Mouse (Mus musculus): ENCODE results near the gene Fxyd1. TPM values are rescaled to one million over a fixed set of nuclear protein-coding genes. Genes with fewer than 3 reads are reported as not detected.

Fxyd1 gene
- polyA plus RNA-seq, 1 experiment, result 330 TPM

DNA sequence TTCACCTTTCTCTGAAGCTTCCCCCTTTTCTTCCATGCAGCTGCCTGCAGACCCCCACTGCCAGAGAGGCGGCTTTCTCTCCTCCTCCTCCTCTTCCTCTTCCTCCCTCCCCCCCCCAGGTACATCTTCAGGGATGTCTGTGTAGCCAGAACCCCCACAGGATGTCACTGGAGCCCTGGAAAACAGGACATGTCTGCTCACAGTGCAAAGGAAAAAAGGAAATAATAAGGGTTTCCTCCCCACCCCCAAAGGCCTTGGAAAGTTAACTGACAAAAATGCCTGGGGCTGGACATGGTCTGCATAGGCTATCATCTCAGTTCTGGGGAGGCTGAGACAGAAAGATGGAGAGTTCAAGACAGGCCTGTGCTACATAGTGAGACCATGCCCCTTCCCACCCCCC is 24.1 kb upstream of the Fxyd1 start:
- no peak overlapping the region for H3K4me3 ChIP-seq (replicated peaks; ENCODE audit: extremely low read depth, low read depth, low read length)
- no peak for DNase-seq
- peaks cover 2% of the 10 kb centered on the region; the same call in 1 of the 2 replicates for H3K4me1 ChIP-seq (ENCODE audit: control insufficient read depth, insufficient read depth, low read length)
- no peak for TF ChIP-seq CTCF (IDR thresholded peaks at IDR 0.05; ENCODE audit: insufficient read depth, low read length)
- no peak for TF ChIP-seq POLR2A (IDR thresholded peaks at IDR 0.05; ENCODE audit: borderline replicate concordance, extremely low read depth, low read depth, low read length)
- 35% methylated on average over 1 of the region's 1 CpGs for WGBS

- 71% methylated on average over 3 of the region's 3 CpGs for WGBS
- DNase-seq, result no peak
- Histone ChIP-seq H3K4me1 (ENCODE audit: control insufficient read depth, insufficient read depth, low read length) (peaks cover 2% of the 10 kb centered on the region; the same call in 1 of the 2 replicates), H3K4me3 (replicated peaks; ENCODE audit: extremely low read depth, low read depth, low read length) (no peak overlapping the region)
- no peak for TF ChIP-seq POLR2A (IDR thresholded peaks at IDR 0.05; ENCODE audit: borderline replicate concordance, extremely low read depth, low read depth, low read length)
- TF ChIP-seq CTCF (IDR thresholded peaks at IDR 0.05; ENCODE audit: insufficient read depth, low read length), result no peak
Measured at GRCm38 (mm10) chr7:31080611-31081010, 23.6 kb upstream of the Fxyd1 start.

- Histone ChIP-seq H3K4me1 (ENCODE audit: control insufficient read depth, insufficient read depth, low read length) (no peaks in the 10 kb centered on the region), H3K4me3 (replicated peaks; ENCODE audit: extremely low read depth, low read depth, low read length) (no peak overlapping the region)
- no peak for TF ChIP-seq CTCF (IDR thresholded peaks at IDR 0.05; ENCODE audit: insufficient read depth, low read length)
- TF ChIP-seq POLR2A (IDR thresholded peaks at IDR 0.05; ENCODE audit: borderline replicate concordance, extremely low read depth, low read depth, low read length), result no peak
- 84% methylated on average over 8 of the region's 8 CpGs for WGBS
- no peak for DNase-seq
Measured at GRCm38 (mm10) chr7:31079670-31080069, 22.7 kb upstream of the Fxyd1 start.

GRCm38 (mm10) chr7:31077885-31078445 is 21.0 kb upstream of the Fxyd1 start:
- 32% methylated on average over 5 of the region's 5 CpGs for WGBS
- DNase-seq, result no peak
- no peak overlapping the region for H3K4me3 ChIP-seq (replicated peaks; ENCODE audit: extremely low read depth, low read depth, low read length)
- TF ChIP-seq POLR2A (IDR thresholded peaks at IDR 0.05; ENCODE audit: borderline replicate concordance, extremely low read depth, low read depth, low read length) (no peak), CTCF (IDR thresholded peaks at IDR 0.05; ENCODE audit: insufficient read depth, low read length) (peak; percentile 25; the same call in 1 of the 2 replicates)
- H3K4me1 ChIP-seq (ENCODE audit: control insufficient read depth, insufficient read depth, low read length), result no peaks in the 10 kb centered on the region

DNA sequence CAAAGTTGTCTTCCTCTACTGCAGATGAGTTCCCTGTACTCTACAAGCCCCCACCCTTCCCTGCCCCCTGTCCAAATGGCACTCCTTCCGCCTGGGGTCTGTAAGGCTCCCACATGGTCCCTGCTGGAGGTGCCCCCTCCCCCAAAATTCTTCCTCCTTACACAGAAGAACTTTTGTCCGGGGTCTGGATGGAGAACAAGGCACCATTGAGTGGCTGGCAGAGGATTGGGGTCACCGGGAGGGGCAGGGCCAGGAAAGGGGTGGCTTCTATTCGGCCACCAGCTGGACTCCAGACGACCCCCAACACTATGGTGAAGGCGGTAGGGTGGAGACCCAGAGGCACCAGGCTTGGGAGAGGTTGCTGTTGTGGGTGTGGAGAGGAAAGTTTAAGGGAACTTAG is 20.5 kb upstream of the Fxyd1 start:
- no peak for TF ChIP-seq POLR2A (IDR thresholded peaks at IDR 0.05; ENCODE audit: borderline replicate concordance, extremely low read depth, low read depth, low read length)
- no peak for TF ChIP-seq CTCF (IDR thresholded peaks at IDR 0.05; ENCODE audit: insufficient read depth, low read length)
- no peak for DNase-seq
- Histone ChIP-seq H3K4me3 (replicated peaks; ENCODE audit: extremely low read depth, low read depth, low read length) (no peak overlapping the region), H3K4me1 (ENCODE audit: control insufficient read depth, insufficient read depth, low read length) (no peaks in the 10 kb centered on the region)
- WGBS, result 51% methylated on average over 6 of the region's 6 CpGs

GRCm38 (mm10) chr7:31076492-31076891 is 19.5 kb upstream of the Fxyd1 start, which contains the start of gene Fxyd3:
Gene Fxyd3, minus strand, starts transcription at chr7:31076704.
- no peak within 1 kb of the TSS for H3K4me3 ChIP-seq (replicated peaks; ENCODE audit: extremely low read depth, low read depth, low read length)
- no peaks in the 10 kb centered on the region for H3K4me1 ChIP-seq (ENCODE audit: control insufficient read depth, insufficient read depth, low read length)
- 52% methylated on average over 5 of the region's 5 CpGs for WGBS
- TF ChIP-seq CTCF (IDR thresholded peaks at IDR 0.05; ENCODE audit: insufficient read depth, low read length) (no peak), POLR2A (IDR thresholded peaks at IDR 0.05; ENCODE audit: borderline replicate concordance, extremely low read depth, low read depth, low read length) (no peak)
- DNase-seq, result no peak

GRCm38 (mm10) chr7:31074713-31075069 is 17.7 kb upstream of the Fxyd1 start:
- TF ChIP-seq CTCF (IDR thresholded peaks at IDR 0.05; ENCODE audit: insufficient read depth, low read length) (no peak), POLR2A (IDR thresholded peaks at IDR 0.05; ENCODE audit: borderline replicate concordance, extremely low read depth, low read depth, low read length) (no peak)
- Histone ChIP-seq H3K4me1 (ENCODE audit: control insufficient read depth, insufficient read depth, low read length) (no peaks in the 10 kb centered on the region), H3K4me3 (replicated peaks; ENCODE audit: extremely low read depth, low read depth, low read length) (no peak overlapping the region)
- no peak for DNase-seq
- 54% methylated on average over 5 of the region's 5 CpGs for WGBS

GRCm38 (mm10) chr7:31074061-31074712 is 17.2 kb upstream of the Fxyd1 start:
- no peaks in the 10 kb centered on the region for H3K4me1 ChIP-seq (ENCODE audit: control insufficient read depth, insufficient read depth, low read length)
- DNase-seq, result no peak
- no peak overlapping the region for H3K4me3 ChIP-seq (replicated peaks; ENCODE audit: extremely low read depth, low read depth, low read length)
- WGBS, result 41% methylated on average over 7 of the region's 7 CpGs
- TF ChIP-seq POLR2A (IDR thresholded peaks at IDR 0.05; ENCODE audit: borderline replicate concordance, extremely low read depth, low read depth, low read length), result no peak

GRCm38 (mm10) chr7:31073546-31073945 is 16.5 kb upstream of the Fxyd1 start:
- H3K4me3 ChIP-seq (replicated peaks; ENCODE audit: extremely low read depth, low read depth, low read length), result no peak overlapping the region
- no peaks in the 10 kb centered on the region for H3K4me1 ChIP-seq (ENCODE audit: control insufficient read depth, insufficient read depth, low read length)
- no peak for DNase-seq
- no peak for TF ChIP-seq POLR2A (IDR thresholded peaks at IDR 0.05; ENCODE audit: borderline replicate concordance, extremely low read depth, low read depth, low read length)
- no peak for TF ChIP-seq CTCF (IDR thresholded peaks at IDR 0.05; ENCODE audit: insufficient read depth, low read length)

GRCm38 (mm10) chr7:31072326-31072725 is 15.3 kb upstream of the Fxyd1 start:
- Histone ChIP-seq H3K4me1 (ENCODE audit: control insufficient read depth, insufficient read depth, low read length) (no peaks in the 10 kb centered on the region), H3K4me3 (replicated peaks; ENCODE audit: extremely low read depth, low read depth, low read length) (no peak overlapping the region)
- no peak for DNase-seq
- TF ChIP-seq POLR2A (IDR thresholded peaks at IDR 0.05; ENCODE audit: borderline replicate concordance, extremely low read depth, low read depth, low read length) (no peak), CTCF (IDR thresholded peaks at IDR 0.05; ENCODE audit: insufficient read depth, low read length) (no peak)
- 47% methylated on average over 9 of the region's 9 CpGs for WGBS

All from lung, adult 2 months (tissue).